Mouse (Mus musculus): ENCODE data around the gene Slc25a42. TPM values are rescaled to one million over a fixed set of nuclear protein-coding genes. Genes with fewer than 3 reads are reported as not detected.

The Slc25a42 gene
- polyA plus RNA-seq, 1 experiment from 2014 or later, result 1.6 TPM

- Histone ChIP-seq H3K36me3 (ENCODE audit: control insufficient read depth, insufficient read depth, low read length) (no peaks in the 10 kb centered on the region), H3K4me2 (no peak overlapping the region), H3K4me1 (ENCODE audit: control insufficient read depth, insufficient read depth, low read length) (peaks cover 12% of the 10 kb centered on the region; the same call in 1 of the 2 replicates), H3K27ac (ENCODE audit: low read depth, low read length) (no peak overlapping the region), H3K9me3 (ENCODE audit: control insufficient read depth, low read length) (no peaks in the 10 kb centered on the region), H3K27me3 (ENCODE audit: control insufficient read depth, insufficient read depth, low read length) (no peaks in the 10 kb centered on the region), H3K4me3 (ENCODE audit: low read depth, low read length) (no peak overlapping the region), H3K9ac (ENCODE audit: low read length) (no peak overlapping the region)
- ATAC-seq (ENCODE audit: low FRiP score) (no peak), DNase-seq (ENCODE audit: low spot score, missing footprints) (no peak)
- WGBS, result 91% methylated on average over 7 of the region's 7 CpGs
Observed at GRCm38 (mm10) chr8:70171240-70171639, 40.9 kb downstream of the Slc25a42 start.

- Histone ChIP-seq H3K9me3 (ENCODE audit: control insufficient read depth, low read length) (no peaks in the 10 kb centered on the region), H3K27me3 (ENCODE audit: control insufficient read depth, insufficient read depth, low read length) (peaks cover 4% of the 10 kb centered on the region; the same call in 1 of the 2 replicates), H3K4me3 (ENCODE audit: low read depth, low read length) (no peak overlapping the region), H3K4me2 (no peak overlapping the region), H3K4me1 (ENCODE audit: control insufficient read depth, insufficient read depth, low read length) (peaks cover 12% of the 10 kb centered on the region; the same call in 1 of the 2 replicates), H3K36me3 (ENCODE audit: control insufficient read depth, insufficient read depth, low read length) (no peaks in the 10 kb centered on the region), H3K27ac (ENCODE audit: low read depth, low read length) (no peak overlapping the region), H3K9ac (ENCODE audit: low read length) (no peak overlapping the region)
- no peak for ATAC-seq (ENCODE audit: low FRiP score)
- no peak for DNase-seq (ENCODE audit: low spot score, missing footprints)
- WGBS, result 78% methylated on average over 3 of the region's 3 CpGs
Observed at GRCm38 (mm10) chr8:70170748-70171147, 41.4 kb downstream of the Slc25a42 start.

- ATAC-seq (ENCODE audit: low FRiP score) (no peak), DNase-seq (ENCODE audit: low spot score, missing footprints) (no peak)
- no peak overlapping the region for H3K9ac ChIP-seq (ENCODE audit: low read length)
- H3K27me3 ChIP-seq (ENCODE audit: control insufficient read depth, insufficient read depth, low read length), result peaks cover 10% of the 10 kb centered on the region; the same call in 1 of the 2 replicates
- no peak overlapping the region for H3K4me3 ChIP-seq (ENCODE audit: low read depth, low read length)
- 83% methylated on average over 3 of the region's 3 CpGs for WGBS
- H3K36me3 ChIP-seq (ENCODE audit: control insufficient read depth, insufficient read depth, low read length), result no peaks in the 10 kb centered on the region
- H3K9me3 ChIP-seq (ENCODE audit: control insufficient read depth, low read length), result no peaks in the 10 kb centered on the region
- no peak overlapping the region for H3K4me2 ChIP-seq
- no peak overlapping the region for H3K27ac ChIP-seq (ENCODE audit: low read depth, low read length)
- H3K4me1 ChIP-seq (ENCODE audit: control insufficient read depth, insufficient read depth, low read length), result peaks cover 12% of the 10 kb centered on the region; the same call in 1 of the 2 replicates
Observed at GRCm38 (mm10) chr8:70170116-70170515, 42.0 kb downstream of the Slc25a42 start.

DNA sequence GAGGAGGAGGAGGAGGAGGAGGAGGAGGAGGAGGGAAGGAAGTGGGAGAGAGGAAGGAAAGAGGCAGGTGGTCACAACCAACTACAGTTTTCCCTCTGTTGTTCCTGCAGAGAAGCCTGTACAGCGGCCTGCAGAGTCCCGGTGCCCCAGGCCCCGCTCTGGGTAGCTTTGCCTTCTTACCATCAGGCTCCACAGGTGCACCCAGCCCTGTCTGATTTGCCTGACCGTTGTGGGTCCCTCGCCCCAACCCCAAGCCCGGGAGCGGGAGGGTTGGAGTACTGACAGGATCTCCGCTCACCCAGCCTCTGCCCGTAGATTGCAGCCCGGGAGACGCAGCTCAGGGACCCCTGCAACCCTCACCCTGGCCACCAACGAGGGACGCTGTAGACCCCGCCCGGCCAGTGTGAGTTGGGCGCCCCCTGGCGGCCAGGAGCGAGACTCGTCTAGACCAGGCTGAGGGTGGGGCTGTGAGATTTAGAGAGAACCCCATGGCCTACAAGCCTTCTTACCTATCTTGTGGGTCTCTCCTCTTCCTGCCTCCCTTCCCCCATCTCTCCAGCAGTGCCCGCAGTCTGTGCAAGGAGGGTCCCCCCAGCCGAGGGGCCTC is 45.5 kb downstream of the Slc25a42 start:
- Histone ChIP-seq H3K9ac (ENCODE audit: low read length) (peak overlapping the region; percentile 31; the same call in 1 of the 2 replicates), H3K4me1 (ENCODE audit: control insufficient read depth, insufficient read depth, low read length) (0 out of 2 replicates have a peak, but pooled peaks cover 2% of the 10 kb centered on the region), H3K36me3 (ENCODE audit: control insufficient read depth, insufficient read depth, low read length) (no peaks in the 10 kb centered on the region), H3K27me3 (ENCODE audit: control insufficient read depth, insufficient read depth, low read length) (peaks cover 12% of the 10 kb centered on the region; the same call in 1 of the 2 replicates), H3K27ac (ENCODE audit: low read depth, low read length) (no peak overlapping the region), H3K9me3 (ENCODE audit: control insufficient read depth, low read length) (no peaks in the 10 kb centered on the region), H3K4me3 (ENCODE audit: low read depth, low read length) (0 out of 2 replicates have a peak overlapping the region, but pooled peaks have one; percentile 20), H3K4me2 (peak overlapping the region; percentile 45)
- ATAC-seq (ENCODE audit: low FRiP score) (peak; percentile 93), DNase-seq (ENCODE audit: low spot score, missing footprints) (peak; percentile 99)
- WGBS, result under 1% methylated on average over 21 of the region's 21 CpGs

DNA sequence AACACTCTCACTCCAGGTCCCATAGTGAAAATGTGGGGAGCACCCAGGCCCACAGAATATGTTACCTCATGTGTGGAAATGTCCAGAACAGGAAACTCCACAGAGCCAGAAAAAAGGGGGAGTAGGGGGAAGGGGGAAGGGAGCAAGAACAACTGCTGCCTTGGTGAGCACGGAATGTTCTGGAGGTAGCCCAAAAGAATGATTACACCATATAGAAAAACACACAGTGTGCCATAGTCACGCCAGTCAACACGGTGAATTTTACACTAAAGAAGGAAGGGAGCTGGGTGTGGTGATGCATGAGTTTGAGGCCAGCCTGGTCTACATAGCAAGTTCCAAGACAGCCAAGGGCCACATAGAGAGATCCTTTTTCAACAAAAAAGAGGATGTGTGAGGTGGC is 48.8 kb downstream of the Slc25a42 start:
- ATAC-seq (ENCODE audit: low FRiP score) (no peak), DNase-seq (ENCODE audit: low spot score, missing footprints) (no peak)
- no peaks in the 10 kb centered on the region for H3K36me3 ChIP-seq (ENCODE audit: control insufficient read depth, insufficient read depth, low read length)
- no peaks in the 10 kb centered on the region for H3K9me3 ChIP-seq (ENCODE audit: control insufficient read depth, low read length)
- H3K9ac ChIP-seq (ENCODE audit: low read length), result no peak overlapping the region
- H3K27ac ChIP-seq (ENCODE audit: low read depth, low read length), result no peak overlapping the region
- 84% methylated on average over 3 of the region's 3 CpGs for WGBS
- no peak overlapping the region for H3K4me2 ChIP-seq
- H3K27me3 ChIP-seq (ENCODE audit: control insufficient read depth, insufficient read depth, low read length), result peaks cover 12% of the 10 kb centered on the region; the same call in 1 of the 2 replicates
- no peak overlapping the region for H3K4me3 ChIP-seq (ENCODE audit: low read depth, low read length)
- 0 out of 2 replicates have a peak, but pooled peaks cover 2% of the 10 kb centered on the region for H3K4me1 ChIP-seq (ENCODE audit: control insufficient read depth, insufficient read depth, low read length)

- H3K4me3 ChIP-seq (ENCODE audit: low read depth, low read length), result no peak overlapping the region
- 72% methylated on average over 13 of the region's 13 CpGs for WGBS
- H3K27ac ChIP-seq (ENCODE audit: low read depth, low read length), result no peak overlapping the region
- no peak overlapping the region for H3K4me2 ChIP-seq
- H3K9me3 ChIP-seq (ENCODE audit: control insufficient read depth, low read length), result no peaks in the 10 kb centered on the region
- DNase-seq (ENCODE audit: low spot score, missing footprints) (no peak), ATAC-seq (ENCODE audit: low FRiP score) (no peak)
- H3K36me3 ChIP-seq (ENCODE audit: control insufficient read depth, insufficient read depth, low read length), result no peaks in the 10 kb centered on the region
- H3K27me3 ChIP-seq (ENCODE audit: control insufficient read depth, insufficient read depth, low read length), result peaks cover under 1% of the 10 kb centered on the region; the same call in 1 of the 2 replicates
- H3K9ac ChIP-seq (ENCODE audit: low read length), result no peak overlapping the region
- H3K4me1 ChIP-seq (ENCODE audit: control insufficient read depth, insufficient read depth, low read length), result no peaks in the 10 kb centered on the region
Observed at GRCm38 (mm10) chr8:70160015-70160414, 52.1 kb downstream of the Slc25a42 start.

DNA sequence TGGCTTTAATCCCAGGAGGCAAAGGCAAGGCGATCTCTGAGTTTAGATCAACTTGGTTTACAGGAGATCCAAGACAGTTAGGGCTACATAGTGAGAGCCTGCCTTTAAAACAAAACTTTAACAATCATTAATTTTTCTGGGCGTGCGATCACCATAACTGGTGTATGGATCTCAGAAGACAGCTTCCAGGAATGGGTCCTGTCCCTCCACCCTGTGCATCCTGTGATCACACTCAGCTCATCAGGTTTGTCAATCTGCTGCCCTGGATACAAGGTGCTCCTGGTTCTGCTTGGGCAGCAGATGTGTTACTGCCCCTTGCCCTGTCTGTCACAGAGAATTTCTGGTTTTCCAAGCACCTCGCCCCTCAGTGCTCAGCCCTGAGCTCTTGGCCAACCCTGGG is 52.9 kb downstream of the Slc25a42 start:
- H3K27me3 ChIP-seq (ENCODE audit: control insufficient read depth, insufficient read depth, low read length), result no peaks in the 10 kb centered on the region
- H3K36me3 ChIP-seq (ENCODE audit: control insufficient read depth, insufficient read depth, low read length), result no peaks in the 10 kb centered on the region
- peak; percentile 59 for DNase-seq (ENCODE audit: low spot score, missing footprints)
- no peak for ATAC-seq (ENCODE audit: low FRiP score)
- no peak overlapping the region for H3K27ac ChIP-seq (ENCODE audit: low read depth, low read length)
- H3K4me2 ChIP-seq, result no peak overlapping the region
- H3K4me1 ChIP-seq (ENCODE audit: control insufficient read depth, insufficient read depth, low read length), result no peaks in the 10 kb centered on the region
- no peak overlapping the region for H3K4me3 ChIP-seq (ENCODE audit: low read depth, low read length)
- no peaks in the 10 kb centered on the region for H3K9me3 ChIP-seq (ENCODE audit: control insufficient read depth, low read length)
- H3K9ac ChIP-seq (ENCODE audit: low read length), result no peak overlapping the region
- WGBS, result 84% methylated on average over 4 of the region's 4 CpGs

DNA sequence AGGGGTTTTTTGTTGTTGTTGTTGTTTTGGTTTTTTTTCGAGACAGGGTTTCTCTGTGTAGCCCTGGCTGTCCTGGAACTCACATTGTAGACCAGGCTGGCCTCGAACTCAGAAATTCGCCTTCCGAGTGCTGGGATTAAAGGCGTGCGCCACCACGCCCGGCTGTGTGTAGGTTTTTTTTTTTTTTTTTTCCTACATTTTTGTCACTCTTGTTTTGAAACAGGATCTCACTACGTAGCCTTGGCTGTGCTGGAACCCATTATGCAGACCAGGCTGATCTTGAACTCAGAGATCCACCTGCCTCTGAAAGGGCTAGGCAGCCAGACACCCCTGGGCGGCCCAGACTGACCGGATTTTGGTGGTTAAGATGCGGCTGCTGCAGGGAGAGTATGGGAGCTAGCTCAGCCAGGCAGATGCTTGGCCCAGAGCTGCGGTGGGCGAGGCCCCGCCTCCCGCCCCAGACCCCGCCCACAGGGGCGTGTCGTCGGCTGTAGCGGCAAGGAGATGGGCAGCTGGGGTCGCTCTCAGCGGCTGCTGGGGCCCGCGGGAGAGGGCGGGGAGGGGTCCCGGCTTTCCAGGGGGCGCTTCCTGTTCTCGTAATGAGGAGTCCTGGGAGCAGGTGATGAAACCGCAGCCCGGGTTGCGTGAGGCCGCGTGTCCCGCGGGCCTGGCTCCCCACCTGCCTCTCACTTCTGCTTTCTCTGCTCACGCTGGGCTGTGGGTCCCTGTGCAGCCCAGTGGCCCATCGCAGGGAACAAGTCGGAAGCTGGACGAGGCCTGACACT is 53.8 kb downstream of the Slc25a42 start:
- Histone ChIP-seq H3K36me3 (ENCODE audit: control insufficient read depth, insufficient read depth, low read length) (no peaks in the 10 kb centered on the region), H3K27ac (ENCODE audit: low read depth, low read length) (no peak overlapping the region), H3K9ac (ENCODE audit: low read length) (peak overlapping the region; percentile 71), H3K9me3 (ENCODE audit: control insufficient read depth, low read length) (no peaks in the 10 kb centered on the region), H3K4me2 (peak overlapping the region; percentile 78), H3K4me1 (ENCODE audit: control insufficient read depth, insufficient read depth, low read length) (no peaks in the 10 kb centered on the region), H3K4me3 (ENCODE audit: low read depth, low read length) (peak overlapping the region; percentile 46), H3K27me3 (ENCODE audit: control insufficient read depth, insufficient read depth, low read length) (no peaks in the 10 kb centered on the region)
- 12% methylated on average over 40 of the region's 40 CpGs for WGBS
- DNase-seq (ENCODE audit: low spot score, missing footprints), result peak; percentile 99
- peak; percentile 95 for ATAC-seq (ENCODE audit: low FRiP score)

DNA sequence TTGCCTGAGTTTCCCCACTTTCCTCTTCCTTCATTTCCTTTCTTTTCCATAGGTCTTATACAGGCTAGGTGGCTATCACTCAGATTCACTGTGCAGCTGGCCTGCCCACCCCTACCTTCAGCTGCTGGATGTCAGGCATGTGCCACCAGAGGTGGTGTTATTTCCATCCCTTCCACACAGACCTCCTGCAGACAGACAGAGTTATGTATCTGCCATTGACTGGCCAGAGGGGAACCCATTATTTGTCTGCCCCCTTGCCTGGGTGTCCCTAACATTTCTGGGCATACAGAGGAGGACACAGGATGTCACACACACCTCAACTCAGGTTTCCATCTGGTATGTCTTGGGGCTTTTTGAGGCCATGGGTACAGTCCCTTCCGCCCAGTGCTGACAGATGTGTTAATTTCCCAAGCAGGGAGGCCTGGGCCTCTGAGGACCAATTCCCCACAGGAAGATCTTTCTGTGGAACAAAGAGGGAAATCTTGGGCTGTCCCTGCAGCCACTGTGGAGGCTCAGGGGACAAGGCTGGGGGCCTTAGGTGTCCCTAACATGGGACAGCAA is 54.8 kb downstream of the Slc25a42 start:
- no peak overlapping the region for H3K4me2 ChIP-seq
- no peaks in the 10 kb centered on the region for H3K27me3 ChIP-seq (ENCODE audit: control insufficient read depth, insufficient read depth, low read length)
- WGBS, result 88% methylated on average over 1 of the region's 1 CpGs
- ATAC-seq (ENCODE audit: low FRiP score) (no peak), DNase-seq (ENCODE audit: low spot score, missing footprints) (peak; percentile 53)
- no peak overlapping the region for H3K9ac ChIP-seq (ENCODE audit: low read length)
- H3K4me3 ChIP-seq (ENCODE audit: low read depth, low read length), result no peak overlapping the region
- H3K4me1 ChIP-seq (ENCODE audit: control insufficient read depth, insufficient read depth, low read length), result peaks cover 3% of the 10 kb centered on the region
- H3K27ac ChIP-seq (ENCODE audit: low read depth, low read length), result 0 out of 2 replicates have a peak overlapping the region, but pooled peaks have one; percentile 14
- H3K9me3 ChIP-seq (ENCODE audit: control insufficient read depth, low read length), result no peaks in the 10 kb centered on the region
- no peaks in the 10 kb centered on the region for H3K36me3 ChIP-seq (ENCODE audit: control insufficient read depth, insufficient read depth, low read length)
